Mouse (Mus musculus) liver, embryonic 15.5 days (tissue): ENCODE measurements around the gene Cacna2d1. TPM values are rescaled to one million over a fixed set of nuclear protein-coding genes. Genes with fewer than 3 reads are reported as not detected.

ENCODE experiments used
- ATAC-seq: fragments of 200-750 bp; cut with Nextera tagmentation; 2 replicates; pipeline ENCODE4 v1.8.0; 2017; ENCODE audit warnings: moderate number of reproducible peaks, mild to moderate bottlenecking, moderate library complexity; ENCODE audit not compliant: insufficient read depth
- H3K27ac ChIP-seq: fragments of 300-500 bp; sonication (generic); replicated peaks from 2 replicates; pipeline ENCODE4 v1.5.1; 2015; ENCODE audit warnings: mild to moderate bottlenecking, inconsistent platforms
- H3K27me3 ChIP-seq: fragments of 300-500 bp; sonication (generic); 2 replicates; pipeline ENCODE4 v1.6.1; 2015; ENCODE audit warnings: mild to moderate bottlenecking, inconsistent platforms
- H3K36me3 ChIP-seq: fragments of 300-500 bp; sonication (generic); replicated peaks from 2 replicates; pipeline ENCODE4 v1.6.1; 2015; ENCODE audit warnings: moderate library complexity, mild to moderate bottlenecking, inconsistent platforms
- H3K4me1 ChIP-seq: fragments of 300-500 bp; sonication (generic); replicated peaks from 2 replicates; pipeline ENCODE4 v1.6.1; 2015; ENCODE audit warnings: inconsistent platforms
- H3K4me2 ChIP-seq: fragments of 300-500 bp; sonication (generic); 2 replicates; pipeline ENCODE4 v1.6.1; 2015; ENCODE audit warnings: moderate library complexity, mild to moderate bottlenecking, inconsistent platforms
- H3K4me3 ChIP-seq: fragments of 300-500 bp; sonication (generic); replicated peaks from 2 replicates; pipeline ENCODE4 v1.5.1; 2015; ENCODE audit warnings: mild to moderate bottlenecking, inconsistent platforms
- H3K9ac ChIP-seq: fragments of 300-500 bp; sonication (generic); 2 replicates; pipeline ENCODE4 v1.6.1; 2015; ENCODE audit warnings: moderate library complexity, mild to moderate bottlenecking, inconsistent platforms
- H3K9me3 ChIP-seq: fragments of 300-500 bp; sonication (generic); replicated peaks from 2 replicates; pipeline ENCODE4 v1.6.1; 2016; ENCODE audit warnings: inconsistent platforms
- WGBS: fragments of 180-500 bp; shearing (Covaris S2); methylation state at CpG from one replicate; pipeline ENCODE4 v1.1.7; 2015; ENCODE audit warnings: mixed read lengths; ENCODE audit not compliant: insufficient replicate concordance; 5-methylcytosine and 5-hydroxymethylcytosine counted together
- polyA plus RNA-seq: library from polyadenylated mRNA; unstranded; fragments of >200 nt; fragmentation: Nextera tagmentation; extraction: Ambion mirVana; gene quantifications from 2 replicates; pipeline ENCODE4 v1.2.1, GENCODE M21; 2015

The Cacna2d1 gene
- polyA plus RNA-seq, 1 experiment from 2014 or later = 0.44 TPM

- Histone ChIP-seq H3K36me3 (no peaks in the 10 kb centered on the region), H3K27ac (no peak overlapping the region), H3K9me3 (no peaks in the 10 kb centered on the region), H3K4me1 (no peaks in the 10 kb centered on the region), H3K9ac (no peak overlapping the region), H3K4me3 (no peak overlapping the region), H3K4me2 (no peak overlapping the region), H3K27me3 (no peaks in the 10 kb centered on the region)
- WGBS = 70% methylated on average over 1 of the region's 1 CpGs
- no peak for ATAC-seq
These were observed 232.4 kb downstream of the Cacna2d1 start for GRCm38 (mm10) chr5:16166868-16167267.

- Histone ChIP-seq H3K9me3 (no peaks in the 10 kb centered on the region), H3K4me3 (no peak overlapping the region), H3K27ac (no peak overlapping the region), H3K4me1 (no peaks in the 10 kb centered on the region), H3K4me2 (no peak overlapping the region), H3K27me3 (no peaks in the 10 kb centered on the region), H3K9ac (no peak overlapping the region), H3K36me3 (no peaks in the 10 kb centered on the region)
- 65% methylated on average over 7 of the region's 7 CpGs for WGBS
- no peak for ATAC-seq
These were observed 246.6 kb downstream of the Cacna2d1 start for GRCm38 (mm10) chr5:16181041-16181440.

GRCm38 (mm10) chr5:16184064-16184463 is 249.6 kb downstream of the Cacna2d1 start:
- H3K4me2 ChIP-seq = no peak overlapping the region
- no peaks in the 10 kb centered on the region for H3K9me3 ChIP-seq
- no peak overlapping the region for H3K27ac ChIP-seq
- no peak for ATAC-seq
- no peaks in the 10 kb centered on the region for H3K4me1 ChIP-seq
- no peaks in the 10 kb centered on the region for H3K36me3 ChIP-seq
- no peak overlapping the region for H3K4me3 ChIP-seq
- no peak overlapping the region for H3K9ac ChIP-seq
- H3K27me3 ChIP-seq = no peaks in the 10 kb centered on the region
- 65% methylated on average over 1 of the region's 1 CpGs for WGBS

GRCm38 (mm10) chr5:16187931-16188330 is 253.4 kb downstream of the Cacna2d1 start:
- H3K4me2 ChIP-seq = no peak overlapping the region
- no peaks in the 10 kb centered on the region for H3K4me1 ChIP-seq
- no peak overlapping the region for H3K9ac ChIP-seq
- no peak overlapping the region for H3K4me3 ChIP-seq
- no peak overlapping the region for H3K27ac ChIP-seq
- 22% methylated on average over 3 of the region's 3 CpGs for WGBS
- no peaks in the 10 kb centered on the region for H3K9me3 ChIP-seq
- ATAC-seq = no peak
- no peaks in the 10 kb centered on the region for H3K27me3 ChIP-seq
- no peaks in the 10 kb centered on the region for H3K36me3 ChIP-seq

- no peaks in the 10 kb centered on the region for H3K4me1 ChIP-seq
- no peaks in the 10 kb centered on the region for H3K9me3 ChIP-seq
- H3K36me3 ChIP-seq = no peaks in the 10 kb centered on the region
- ATAC-seq = no peak
- H3K4me3 ChIP-seq = no peak overlapping the region
- 29% methylated on average over 4 of the region's 4 CpGs for WGBS
- H3K27ac ChIP-seq = no peak overlapping the region
- no peak overlapping the region for H3K9ac ChIP-seq
- H3K27me3 ChIP-seq = no peaks in the 10 kb centered on the region
- no peak overlapping the region for H3K4me2 ChIP-seq
These were observed 255.4 kb downstream of the Cacna2d1 start for GRCm38 (mm10) chr5:16189878-16190277.

GRCm38 (mm10) chr5:16191165-16191564 is 256.7 kb downstream of the Cacna2d1 start:
- no peak overlapping the region for H3K9ac ChIP-seq
- no peaks in the 10 kb centered on the region for H3K36me3 ChIP-seq
- no peaks in the 10 kb centered on the region for H3K9me3 ChIP-seq
- no peak overlapping the region for H3K4me3 ChIP-seq
- H3K27me3 ChIP-seq = no peaks in the 10 kb centered on the region
- H3K4me2 ChIP-seq = no peak overlapping the region
- no peak overlapping the region for H3K27ac ChIP-seq
- WGBS = 54% methylated on average over 3 of the region's 3 CpGs
- H3K4me1 ChIP-seq = no peaks in the 10 kb centered on the region
- no peak for ATAC-seq

- Histone ChIP-seq H3K4me2 (no peak overlapping the region), H3K27ac (no peak overlapping the region)
These were observed 265.3 kb downstream of the Cacna2d1 start for GRCm38 (mm10) chr5:16199816-16200215.

GRCm38 (mm10) chr5:16221960-16222359 is 287.5 kb downstream of the Cacna2d1 start:
- WGBS = 56% methylated on average over 4 of the region's 4 CpGs
- H3K4me2 ChIP-seq = no peak overlapping the region
- no peaks in the 10 kb centered on the region for H3K9me3 ChIP-seq
- no peak overlapping the region for H3K4me3 ChIP-seq
- H3K36me3 ChIP-seq = no peaks in the 10 kb centered on the region
- ATAC-seq = no peak
- no peaks in the 10 kb centered on the region for H3K27me3 ChIP-seq
- H3K4me1 ChIP-seq = no peaks in the 10 kb centered on the region
- H3K27ac ChIP-seq = no peak overlapping the region
- H3K9ac ChIP-seq = no peak overlapping the region

More at GRCm38 (mm10) chr5:16199816-16200215, 265.3 kb downstream of the Cacna2d1 start:
- no peaks in the 10 kb centered on the region for H3K4me1 ChIP-seq
- no peak for ATAC-seq
- H3K27me3 ChIP-seq = no peaks in the 10 kb centered on the region
- H3K9ac ChIP-seq = no peak overlapping the region
- no peak overlapping the region for H3K4me3 ChIP-seq
- WGBS = 33% methylated on average over 2 of the region's 2 CpGs
- H3K36me3 ChIP-seq = no peaks in the 10 kb centered on the region
- H3K9me3 ChIP-seq = no peaks in the 10 kb centered on the region

GRCm38 (mm10) chr5:16225359-16225758 is 290.9 kb downstream of the Cacna2d1 start:
- no peaks in the 10 kb centered on the region for H3K4me1 ChIP-seq
- no peak overlapping the region for H3K27ac ChIP-seq
- H3K36me3 ChIP-seq = no peaks in the 10 kb centered on the region
- H3K4me2 ChIP-seq = no peak overlapping the region
- 59% methylated on average over 2 of the region's 2 CpGs for WGBS
- H3K4me3 ChIP-seq = no peak overlapping the region
- H3K9ac ChIP-seq = no peak overlapping the region
- H3K27me3 ChIP-seq = no peaks in the 10 kb centered on the region
- ATAC-seq = no peak
- no peaks in the 10 kb centered on the region for H3K9me3 ChIP-seq

- no peak overlapping the region for H3K27ac ChIP-seq
- 45% methylated on average over 3 of the region's 3 CpGs for WGBS
These were observed 294.9 kb downstream of the Cacna2d1 start for GRCm38 (mm10) chr5:16229384-16229783.

GRCm38 (mm10) chr5:16231477-16231876 is 297.0 kb downstream of the Cacna2d1 start:
- no peaks in the 10 kb centered on the region for H3K9me3 ChIP-seq

More at GRCm38 (mm10) chr5:16229384-16229783, 294.9 kb downstream of the Cacna2d1 start:
- Histone ChIP-seq H3K27me3 (no peaks in the 10 kb centered on the region), H3K4me1 (no peaks in the 10 kb centered on the region), H3K9me3 (no peaks in the 10 kb centered on the region), H3K4me3 (no peak overlapping the region), H3K4me2 (no peak overlapping the region), H3K9ac (no peak overlapping the region), H3K36me3 (no peaks in the 10 kb centered on the region)
- no peak for ATAC-seq

GRCm38 (mm10) chr5:16234891-16235290 is 300.4 kb downstream of the Cacna2d1 start:
- Histone ChIP-seq H3K27ac (no peak overlapping the region), H3K4me3 (no peak overlapping the region), H3K27me3 (no peaks in the 10 kb centered on the region), H3K9me3 (no peaks in the 10 kb centered on the region), H3K36me3 (no peaks in the 10 kb centered on the region), H3K4me2 (no peak overlapping the region), H3K9ac (no peak overlapping the region), H3K4me1 (no peaks in the 10 kb centered on the region)
- no peak for ATAC-seq
- WGBS = 68% methylated on average over 6 of the region's 6 CpGs

More at GRCm38 (mm10) chr5:16231477-16231876, 297.0 kb downstream of the Cacna2d1 start:
- WGBS = 70% methylated on average over 9 of the region's 9 CpGs
- Histone ChIP-seq H3K36me3 (no peaks in the 10 kb centered on the region), H3K4me1 (no peaks in the 10 kb centered on the region), H3K4me3 (no peak overlapping the region), H3K4me2 (no peak overlapping the region), H3K27me3 (no peaks in the 10 kb centered on the region), H3K9ac (no peak overlapping the region), H3K27ac (no peak overlapping the region)
- no peak for ATAC-seq
